In the genomic region with DNA sequence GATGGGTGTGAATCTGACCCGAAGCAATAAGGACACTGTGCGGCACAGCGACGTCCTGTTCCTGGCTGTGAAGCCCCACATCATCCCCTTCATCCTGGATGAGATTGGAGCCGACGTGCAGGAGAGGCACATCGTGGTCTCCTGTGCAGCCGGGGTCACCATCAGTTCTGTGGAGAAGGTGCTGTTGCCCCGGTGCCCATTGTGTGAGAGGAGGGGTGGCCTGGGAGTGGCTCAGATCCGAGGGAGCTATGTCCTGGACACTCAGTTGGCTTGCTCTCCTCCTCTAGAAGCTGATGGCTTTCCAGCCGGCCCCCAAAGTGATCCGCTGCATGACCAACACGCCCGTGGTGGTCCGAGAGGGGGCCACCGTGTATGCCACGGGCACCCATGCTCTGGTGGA, we compare ENCODE assay signal across 11 mouse cellular contexts. TPM values are rescaled to one million over a fixed set of nuclear protein-coding genes. Genes with fewer than 3 reads are reported as not detected.
DNase-seq lines count a peak whose midpoint lies in the region; ATAC-seq and TF ChIP-seq lines count a peak whose summit lies in the region.
"Had no signal": no experiment of that assay in that cellular context is flagged by ENCODE, and none has a peak within 500 bp of the region (broad histone marks: within the 10 kb centered on the region; RNA-seq: fewer than 3 reads in every experiment).

No protein-coding gene starts in this region.

- no peak overlapping the region for H3K27ac ChIP-seq in heart, embryonic 13.5 days (replicated peaks)
- no peak overlapping the region for H3K27ac ChIP-seq in bone marrow, adult 2 months (ENCODE audit: control insufficient read depth, insufficient read depth, low read depth, low read length, poor library complexity)
- no peak overlapping the region for H3K27ac ChIP-seq in hindbrain, embryonic 14.5 days
- no peak overlapping the region for H3K27ac ChIP-seq in midbrain, embryonic 11.5 days (ENCODE audit: low read depth, low read length)

- no peak for DNase-seq in heart, postnatal 4 days
- DNase-seq in hindbrain, embryonic 14.5 days (ENCODE audit: low spot score) = no peak
- DNase-seq in midbrain, embryonic 11.5 days (ENCODE audit: low spot score, missing footprints) = no peak
- DNase-seq in MN1 (ENCODE audit: low spot score) = no peak
- DNase-seq in right cerebral cortex, adult 2 months (ENCODE audit: low spot score in 2 of 2) = no peak
- DNase-seq in lung, adult 2 months = no peak
- DNase-seq: right cerebral cortex, postnatal 25 days had no signal

- 88% methylated on average over 17 of the region's 17 CpGs for WGBS in heart, embryonic 13.5 days
- WGBS in bone marrow, adult 2 months = 93% methylated on average over 17 of the region's 17 CpGs
- 94% methylated on average over 17 of the region's 17 CpGs for WGBS in hindbrain, embryonic 14.5 days
- WGBS in midbrain, embryonic 11.5 days = 96% methylated on average over 17 of the region's 17 CpGs
- 94% methylated on average over 17 of the region's 17 CpGs for WGBS in lung, adult 2 months

- H3K27me3 ChIP-seq in heart, embryonic 13.5 days (replicated peaks) = no peaks in the 10 kb centered on the region
- H3K27me3 ChIP-seq in hindbrain, embryonic 14.5 days (ENCODE audit: control insufficient read depth, insufficient read depth, low read length) = no peaks in the 10 kb centered on the region
- no peaks in the 10 kb centered on the region for H3K27me3 ChIP-seq in midbrain, embryonic 11.5 days (ENCODE audit: control insufficient read depth, insufficient read depth, low read length)

- peak overlapping the region; percentile 96 for H3K4me2 ChIP-seq in heart, embryonic 13.5 days
- peak overlapping the region; percentile 85; the same call in 1 of the 2 replicates for H3K4me2 ChIP-seq in hindbrain, embryonic 14.5 days (replicated peaks)
- H3K4me2 ChIP-seq in midbrain, embryonic 11.5 days = peak overlapping the region; percentile 70; the same call in 1 of the 2 replicates

- no peak for ATAC-seq in heart, embryonic 13.5 days (ENCODE audit: extremely low read depth, insufficient number of reproducible peaks, low FRiP score, low TSS enrichment)
- ATAC-seq in hindbrain, embryonic 14.5 days (ENCODE audit: low FRiP score) = no peak
- ATAC-seq in midbrain, embryonic 11.5 days (ENCODE audit: low FRiP score) = no peak

- no peak for TF ChIP-seq POLR2A in bone marrow, adult 2 months (IDR thresholded peaks at IDR 0.05; ENCODE audit: borderline replicate concordance, control insufficient read depth, low read depth, low read length)
- no peak for TF ChIP-seq POLR2A in lung, adult 2 months (IDR thresholded peaks at IDR 0.05; ENCODE audit: borderline replicate concordance, extremely low read depth, low read depth, low read length)

- H3K4me3 ChIP-seq in heart, embryonic 13.5 days = peak overlapping the region; percentile 94
- H3K4me3 ChIP-seq in bone marrow, adult 2 months (replicated peaks; ENCODE audit: control insufficient read depth, low read depth, low read length) = peak overlapping the region; percentile 14
- peak overlapping the region; percentile 72; the same call in 1 of the 2 replicates for H3K4me3 ChIP-seq in hindbrain, embryonic 14.5 days (replicated peaks; ENCODE audit: low read length)
- no peak overlapping the region for H3K4me3 ChIP-seq in midbrain, embryonic 11.5 days (ENCODE audit: low read depth, low read length)
- H3K4me3 ChIP-seq in lung, adult 2 months (replicated peaks; ENCODE audit: extremely low read depth, low read depth, low read length) = no peak overlapping the region

- no peak for TF ChIP-seq CTCF in bone marrow, adult 2 months (IDR thresholded peaks at IDR 0.05; ENCODE audit: control insufficient read depth, insufficient read depth, low read length)
- TF ChIP-seq CTCF in lung, adult 2 months (IDR thresholded peaks at IDR 0.05; ENCODE audit: insufficient read depth, low read length) = no peak

- peak overlapping the region; percentile 95 for H3K9ac ChIP-seq in heart, embryonic 13.5 days
- 0 out of 2 replicates have a peak overlapping the region, but pooled peaks have one; percentile 45 for H3K9ac ChIP-seq in hindbrain, embryonic 14.5 days
- no peak overlapping the region for H3K9ac ChIP-seq in midbrain, embryonic 11.5 days (ENCODE audit: low read length)

- peaks cover 20% of the 10 kb centered on the region for H3K4me1 ChIP-seq in heart, embryonic 13.5 days
- H3K4me1 ChIP-seq in bone marrow, adult 2 months (ENCODE audit: control insufficient read depth, insufficient read depth, low read length) = no peaks in the 10 kb centered on the region; the same call in 1 of the 2 replicates
- H3K4me1 ChIP-seq in hindbrain, embryonic 14.5 days (replicated peaks; ENCODE audit: control insufficient read depth, insufficient read depth, low read length) = peaks cover 15% of the 10 kb centered on the region
- H3K4me1 ChIP-seq in midbrain, embryonic 11.5 days (ENCODE audit: control insufficient read depth, insufficient read depth, low read length) = peaks cover 11% of the 10 kb centered on the region
- H3K4me1 ChIP-seq in lung, adult 2 months (ENCODE audit: control insufficient read depth, insufficient read depth, low read length) = 0 out of 2 replicates have a peak, but pooled peaks cover 7% of the 10 kb centered on the region

- H3K9me3 ChIP-seq in heart, embryonic 13.5 days = no peaks in the 10 kb centered on the region
- no peaks in the 10 kb centered on the region for H3K9me3 ChIP-seq in hindbrain, embryonic 14.5 days (ENCODE audit: control insufficient read depth, low read length)
- no peaks in the 10 kb centered on the region for H3K9me3 ChIP-seq in midbrain, embryonic 11.5 days (ENCODE audit: control insufficient read depth, low read length)

- peaks cover 36% of the 10 kb centered on the region for H3K36me3 ChIP-seq in heart, embryonic 13.5 days
- peaks cover 31% of the 10 kb centered on the region for H3K36me3 ChIP-seq in hindbrain, embryonic 14.5 days (replicated peaks; ENCODE audit: control insufficient read depth, insufficient read depth)
- H3K36me3 ChIP-seq in midbrain, embryonic 11.5 days (ENCODE audit: control insufficient read depth, insufficient read depth, low read length) = peaks cover 5% of the 10 kb centered on the region

RNA-seq across cellular contexts. Expression of a gene that starts 1.8 kb away (rescaled TPM):
- 56.2 and 56.5 TPM in 2 replicates for polyA plus RNA-seq in heart, embryonic 13.5 days (2015; fragmentation: Nextera tagmentation; extraction: Ambion mirVana)
- 10 to 100 TPM; 16.1 to 18.8 TPM for total RNA-seq in heart, postnatal 4 days (2021)
- polyA plus RNA-seq in bone marrow, adult 2 months (2011; ENCODE audit: insufficient read depth, insufficient read length, low replicate concordance, missing spikeins) = 32.3 and 48.1 TPM in 2 replicates
- 63.0 and 68.0 TPM in 2 replicates for polyA plus RNA-seq in hindbrain, embryonic 14.5 days (2014; fragmentation: Nextera tagmentation; extraction: Ambion mirVana)
- 85.4 and 97.9 TPM in 2 replicates for polyA plus RNA-seq in midbrain, embryonic 11.5 days (2014; fragmentation: Nextera tagmentation; extraction: Ambion mirVana)
- polyA plus RNA-seq in lung, adult 2 months (2012; rRNA removed) = 36.7 and 43.8 TPM in 2 replicates

RNA-seq across cellular contexts. Expression of a gene that starts 13.0 kb away (rescaled TPM):
- 0.08 and 0.28 TPM in 2 replicates for polyA plus RNA-seq in heart, embryonic 13.5 days (2015; fragmentation: Nextera tagmentation; extraction: Ambion mirVana)
- total RNA-seq in heart, postnatal 4 days (2021) = not detected
- 1.4 TPM in 1 of 2 replicates, not detected in the other for polyA plus RNA-seq in bone marrow, adult 2 months (2011; ENCODE audit: insufficient read depth, insufficient read length, low replicate concordance, missing spikeins)
- polyA plus RNA-seq in hindbrain, embryonic 14.5 days (2014; fragmentation: Nextera tagmentation; extraction: Ambion mirVana) = 1.5 and 3.2 TPM in 2 replicates
- polyA plus RNA-seq in midbrain, embryonic 11.5 days (2014; fragmentation: Nextera tagmentation; extraction: Ambion mirVana) = not detected in 2 replicates
- polyA plus RNA-seq in lung, adult 2 months (2012; rRNA removed) = 0.07 TPM in 1 of 2 replicates, not detected in the other
- total RNA-seq: megakaryocyte progenitor cell, adult 5-6 weeks had no signal
- polyA plus RNA-seq: large intestine, adult 2 months had no signal

RNA-seq across cellular contexts. Expression of a gene that starts 28.9 kb away (rescaled TPM):
- polyA plus RNA-seq in heart, embryonic 13.5 days (2015; fragmentation: Nextera tagmentation; extraction: Ambion mirVana) = 1.2 and 1.4 TPM in 2 replicates
- total RNA-seq in heart, postnatal 4 days (2021) = under 1 TPM; 0.48 to 0.79 TPM
- polyA plus RNA-seq in bone marrow, adult 2 months (2011; ENCODE audit: insufficient read depth, insufficient read length, low replicate concordance, missing spikeins) = 2.6 TPM in 2 replicates
- 0.20 and 0.41 TPM in 2 replicates for polyA plus RNA-seq in hindbrain, embryonic 14.5 days (2014; fragmentation: Nextera tagmentation; extraction: Ambion mirVana)
- polyA plus RNA-seq in midbrain, embryonic 11.5 days (2014; fragmentation: Nextera tagmentation; extraction: Ambion mirVana) = 0.51 and 1.1 TPM in 2 replicates
- polyA plus RNA-seq in lung, adult 2 months (2012; rRNA removed) = 11.4 and 11.5 TPM in 2 replicates

RNA-seq across cellular contexts. Expression of a gene that starts 36.3 kb away (rescaled TPM):
- polyA plus RNA-seq in heart, embryonic 13.5 days (2015; fragmentation: Nextera tagmentation; extraction: Ambion mirVana) = 7.7 and 8.6 TPM in 2 replicates
- total RNA-seq in heart, postnatal 4 days (2021) = 10 to 100 TPM; 17.7 to 18.0 TPM
- polyA plus RNA-seq in bone marrow, adult 2 months (2011; ENCODE audit: insufficient read depth, insufficient read length, low replicate concordance, missing spikeins) = 20.7 and 32.8 TPM in 2 replicates
- 1.5 and 1.6 TPM in 2 replicates for polyA plus RNA-seq in hindbrain, embryonic 14.5 days (2014; fragmentation: Nextera tagmentation; extraction: Ambion mirVana)
- 2.4 and 2.5 TPM in 2 replicates for polyA plus RNA-seq in midbrain, embryonic 11.5 days (2014; fragmentation: Nextera tagmentation; extraction: Ambion mirVana)
- 70.4 and 81.7 TPM in 2 replicates for polyA plus RNA-seq in lung, adult 2 months (2012; rRNA removed)

RNA-seq across cellular contexts. Expression of a gene that starts 54.9 kb away (rescaled TPM):
- polyA plus RNA-seq in heart, embryonic 13.5 days (2015; fragmentation: Nextera tagmentation; extraction: Ambion mirVana) = 22.0 and 23.9 TPM in 2 replicates
- total RNA-seq in heart, postnatal 4 days (2021) = 10 to 100 TPM; 17.7 to 19.8 TPM
- polyA plus RNA-seq in bone marrow, adult 2 months (2011; ENCODE audit: insufficient read depth, insufficient read length, low replicate concordance, missing spikeins) = 13.9 and 24.7 TPM in 2 replicates
- polyA plus RNA-seq in hindbrain, embryonic 14.5 days (2014; fragmentation: Nextera tagmentation; extraction: Ambion mirVana) = 26.9 and 28.2 TPM in 2 replicates
- 34.1 and 35.1 TPM in 2 replicates for polyA plus RNA-seq in midbrain, embryonic 11.5 days (2014; fragmentation: Nextera tagmentation; extraction: Ambion mirVana)
- polyA plus RNA-seq in lung, adult 2 months (2012; rRNA removed) = 8.7 and 11.1 TPM in 2 replicates

Comparison
In these comparisons a context has a peak if more than half of its experiments do, and no peak if none do; other contexts are left out.
1. H3K4me3 ChIP-seq: peak in heart, embryonic 13.5 days (single experiment), bone marrow, adult 2 months (single experiment) and hindbrain, embryonic 14.5 days (single experiment); none in midbrain, embryonic 11.5 days (single experiment) and lung, adult 2 months (single experiment).
2. Peak in every context shown above with its lines, with median percentiles within 50 percentile points of each other: H3K4me2 ChIP-seq.